Mouse (Mus musculus) limb, embryonic 14.5 days (tissue): ENCODE measurements around the gene Olfr666. TPM values are rescaled to one million over a fixed set of nuclear protein-coding genes. Genes with fewer than 3 reads are reported as not detected.

Experiments used
- ATAC-seq: fragments of 200-750 bp; cut with Nextera tagmentation; 2 replicates; pipeline ENCODE4 v1.8.0; 2017; ENCODE audit warnings: low read depth, moderate number of reproducible peaks, moderate TSS enrichment; ENCODE audit not compliant: low FRiP score
- DNase-seq: peaks from one replicate; pipeline ENCODE4 v3.0.0-alpha.2; 2015; ENCODE audit warnings: low spot score
- H3K27ac ChIP-seq: fragments of 300-500 bp; sonication (generic); replicated peaks from 2 replicates; pipeline ENCODE4 v1.5.1; 2014; ENCODE audit warnings: low read depth, mild to moderate bottlenecking, low read length, moderate library complexity, mixed read lengths
- H3K27me3 ChIP-seq: fragments of 300-500 bp; sonication (generic); 2 replicates; pipeline ENCODE4 v1.6.1; 2014; ENCODE audit warnings: low read length, mixed read lengths; ENCODE audit not compliant: control insufficient read depth, insufficient read depth
- H3K36me3 ChIP-seq: fragments of 300-500 bp; sonication (generic); 2 replicates; pipeline ENCODE4 v1.6.1; 2014; ENCODE audit warnings: mild to moderate bottlenecking, low read length, moderate library complexity, mixed read lengths; ENCODE audit not compliant: control insufficient read depth, insufficient read depth
- H3K4me1 ChIP-seq: fragments of 300-500 bp; sonication (generic); 2 replicates; pipeline ENCODE4 v1.6.1; 2014; ENCODE audit warnings: antibody characterized with exemption, low read length, mixed read lengths; ENCODE audit not compliant: control insufficient read depth, insufficient read depth
- H3K4me2 ChIP-seq: fragments of 300-500 bp; sonication (generic); replicated peaks from 2 replicates; pipeline ENCODE4 v1.6.1; 2014; ENCODE audit warnings: low read depth, mild to moderate bottlenecking, low read length, moderate library complexity; ENCODE audit not compliant: severe bottlenecking
- H3K4me3 ChIP-seq: fragments of 300-500 bp; sonication (generic); replicated peaks from 2 replicates; pipeline ENCODE4 v1.5.1; 2014; ENCODE audit warnings: low read length
- H3K9ac ChIP-seq: fragments of 300-500 bp; sonication (generic); 2 replicates; pipeline ENCODE4 v1.6.1; 2014; ENCODE audit warnings: mild to moderate bottlenecking, low read depth, low read length, moderate library complexity; ENCODE audit not compliant: severe bottlenecking
- H3K9me3 ChIP-seq: fragments of 300-500 bp; sonication (generic); 2 replicates; pipeline ENCODE4 v1.6.1; 2016; ENCODE audit warnings: low read length; ENCODE audit not compliant: control insufficient read depth
- POLR2A ChIP-seq: fragments of 200-500 bp; IDR thresholded peaks from 2 replicates; pipeline ENCODE4 v1.8.0; 2012; ENCODE audit warnings: inconsistent platforms, mild to moderate bottlenecking, moderate library complexity, borderline replicate concordance; ENCODE audit not compliant: insufficient read depth, insufficient read length; ENCODE audit errors: extremely low read depth
- WGBS: fragments of 180-500 bp; shearing (Covaris S2); extraction: QIAGEN DNeasy Blood & Tissue Kit; methylation state at CpG from one replicate; pipeline ENCODE4 v1.1.7; 2014; 5-methylcytosine and 5-hydroxymethylcytosine counted together
- polyA plus RNA-seq, 2 experiments: library from polyadenylated mRNA; depleted of rRNA in 1 of 2; stranded (reverse) in 1 of 2; unstranded in 1 of 2; fragments of >200 nt; fragmentation: Nextera tagmentation in 1 of 2; extraction: Ambion mirVana in 1 of 2; gene quantifications; 2 replicates each; pipeline versions ENCODE4 v1.2.1 to v1.2.3; 2012 to 2014

The Olfr666 gene
- polyA plus RNA-seq (2012; rRNA removed) (not detected in 2 replicates), polyA plus RNA-seq (2014; fragmentation: Nextera tagmentation; extraction: Ambion mirVana) (not detected in 2 replicates)

GRCm38 (mm10) chr7:104895852-104896251 lies at the start of gene Olfr666:
Olfr666 (minus strand) TSS chr7:104895952.
- Histone ChIP-seq H3K9ac (no peak within 1 kb of the TSS), H3K36me3 (no peaks in the 10 kb centered on the region), H3K27me3 (no peaks in the 10 kb centered on the region), H3K27ac (no peak within 1 kb of the TSS), H3K4me2 (no peak within 1 kb of the TSS), H3K4me3 (no peak within 1 kb of the TSS), H3K9me3 (no peaks in the 10 kb centered on the region), H3K4me1 (no peaks in the 10 kb centered on the region)
- no peak for TF ChIP-seq POLR2A
- ATAC-seq = no peak
- 82% methylated on average over 2 of the region's 2 CpGs for WGBS
- no peak for DNase-seq

- H3K9ac ChIP-seq = no peak within 1 kb of the TSS
- H3K36me3 ChIP-seq = no peaks in the 10 kb centered on the region
- H3K4me1 ChIP-seq = no peaks in the 10 kb centered on the region
- 74% methylated on average over 1 of the region's 1 CpGs for WGBS
- H3K4me2 ChIP-seq = no peak within 1 kb of the TSS
- H3K9me3 ChIP-seq = no peaks in the 10 kb centered on the region
- ATAC-seq (no peak), DNase-seq (no peak)
- no peak for TF ChIP-seq POLR2A
- H3K27me3 ChIP-seq = no peaks in the 10 kb centered on the region
- H3K27ac ChIP-seq = no peak within 1 kb of the TSS
- H3K4me3 ChIP-seq = no peak within 1 kb of the TSS
These were observed 38.2 kb upstream of the Olfr666 start, which contains the start of gene Olfr669 for GRCm38 (mm10) chr7:104933940-104934339. Olfr669 (plus strand) TSS chr7:104934240.

- Histone ChIP-seq H3K4me1 (no peaks in the 10 kb centered on the region), H3K9ac (no peak within 1 kb of the TSS), H3K4me3 (no peak within 1 kb of the TSS), H3K27ac (no peak within 1 kb of the TSS), H3K36me3 (no peaks in the 10 kb centered on the region), H3K4me2 (no peak within 1 kb of the TSS), H3K27me3 (no peaks in the 10 kb centered on the region), H3K9me3 (no peaks in the 10 kb centered on the region)
- 73% methylated on average over 1 of the region's 1 CpGs for WGBS
- no peak for TF ChIP-seq POLR2A
- ATAC-seq (no peak), DNase-seq (no peak)
These were observed 32.2 kb upstream of the Olfr666 start, which contains the start of gene Olfr668 for GRCm38 (mm10) chr7:104927957-104928356. Olfr668 (minus strand) TSS chr7:104928057.

- no peak for DNase-seq
- no peak within 1 kb of the TSS for H3K9ac ChIP-seq
- TF ChIP-seq POLR2A = no peak
- no peaks in the 10 kb centered on the region for H3K4me1 ChIP-seq
- H3K9me3 ChIP-seq = no peaks in the 10 kb centered on the region
- WGBS = 87% methylated on average over 1 of the region's 1 CpGs
- no peak within 1 kb of the TSS for H3K4me3 ChIP-seq
- ATAC-seq = no peak
- H3K4me2 ChIP-seq = no peak within 1 kb of the TSS
- no peaks in the 10 kb centered on the region for H3K36me3 ChIP-seq
- H3K27ac ChIP-seq = no peak within 1 kb of the TSS
- H3K27me3 ChIP-seq = no peaks in the 10 kb centered on the region
These were observed 25.6 kb upstream of the Olfr666 start, which contains the start of gene Olfr667 for GRCm38 (mm10) chr7:104921382-104921781. Olfr667 (minus strand) TSS chr7:104921482.

- Histone ChIP-seq H3K4me2 (no peak within 1 kb of the TSS), H3K9me3 (no peaks in the 10 kb centered on the region), H3K36me3 (no peaks in the 10 kb centered on the region), H3K27ac (no peak within 1 kb of the TSS), H3K4me1 (no peaks in the 10 kb centered on the region), H3K9ac (no peak within 1 kb of the TSS), H3K27me3 (no peaks in the 10 kb centered on the region), H3K4me3 (no peak within 1 kb of the TSS)
- no peak for DNase-seq
- ATAC-seq = no peak
- 33% methylated on average over 1 of the region's 1 CpGs for WGBS
- TF ChIP-seq POLR2A = no peak
These were observed 18.0 kb downstream of the Olfr666 start, which contains the start of gene Olfr665 for GRCm38 (mm10) chr7:104877731-104878130. Olfr665 (plus strand) TSS chr7:104878031.
